Mouse (Mus musculus): ENCODE results near the gene 2900026A02Rik. TPM values are rescaled to one million over a fixed set of nuclear protein-coding genes. Genes with fewer than 3 reads are reported as not detected.
A peak's percentile ranks its signal among the peaks of the same experiment; 100 is the strongest.

Gene 2900026A02Rik
- polyA plus RNA-seq, 1 experiment from 2014 or later, result 4.5 TPM

DNA sequence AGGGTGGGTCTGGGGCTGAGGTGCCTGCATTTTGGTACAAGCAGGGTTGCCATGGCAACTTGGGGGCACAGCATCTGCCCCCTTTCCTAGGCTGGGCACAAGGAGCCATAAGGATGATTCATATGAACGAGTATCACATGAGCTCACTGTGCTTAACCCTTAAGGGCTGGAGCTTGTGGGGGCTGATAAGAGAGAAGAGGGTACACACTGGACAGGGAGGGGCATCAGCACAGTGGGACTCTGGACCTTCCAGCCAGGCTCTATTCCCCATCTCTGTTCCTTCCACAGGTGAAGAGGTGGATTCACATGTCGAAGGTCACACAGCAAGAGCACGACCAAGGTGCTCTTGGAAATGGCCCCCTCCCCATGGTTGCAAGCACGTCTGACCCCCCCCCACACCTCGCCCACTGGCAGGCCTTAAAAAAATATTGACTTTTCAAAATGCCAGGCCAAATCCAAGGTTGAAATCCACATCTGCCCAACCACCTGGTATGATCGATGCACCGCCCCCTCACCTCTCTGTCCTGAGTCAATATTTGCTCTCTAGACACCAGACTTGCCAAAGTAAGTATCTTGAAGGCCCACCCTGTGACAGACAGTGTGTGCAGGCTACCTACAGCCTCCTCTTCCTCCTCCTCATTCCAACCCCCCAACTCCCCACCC lies 81.8 kb downstream of the 2900026A02Rik start:
- Histone ChIP-seq H3K4me3 (replicated peaks) (peak overlapping the region; percentile 44), H3K4me1 (peaks cover 46% of the 10 kb centered on the region), H3K36me3 (replicated peaks) (no peaks in the 10 kb centered on the region), H3K27ac (no peak overlapping the region), H3K27me3 (peaks cover 38% of the 10 kb centered on the region), H3K4me2 (peak overlapping the region; percentile 89), H3K9ac (peak overlapping the region; percentile 49), H3K9me3 (no peaks in the 10 kb centered on the region)
- peak; percentile 25; the same call in 1 of the 2 replicates for ATAC-seq (ENCODE audit: low FRiP score)
- 63% methylated on average over 7 of the region's 7 CpGs for WGBS

DNA sequence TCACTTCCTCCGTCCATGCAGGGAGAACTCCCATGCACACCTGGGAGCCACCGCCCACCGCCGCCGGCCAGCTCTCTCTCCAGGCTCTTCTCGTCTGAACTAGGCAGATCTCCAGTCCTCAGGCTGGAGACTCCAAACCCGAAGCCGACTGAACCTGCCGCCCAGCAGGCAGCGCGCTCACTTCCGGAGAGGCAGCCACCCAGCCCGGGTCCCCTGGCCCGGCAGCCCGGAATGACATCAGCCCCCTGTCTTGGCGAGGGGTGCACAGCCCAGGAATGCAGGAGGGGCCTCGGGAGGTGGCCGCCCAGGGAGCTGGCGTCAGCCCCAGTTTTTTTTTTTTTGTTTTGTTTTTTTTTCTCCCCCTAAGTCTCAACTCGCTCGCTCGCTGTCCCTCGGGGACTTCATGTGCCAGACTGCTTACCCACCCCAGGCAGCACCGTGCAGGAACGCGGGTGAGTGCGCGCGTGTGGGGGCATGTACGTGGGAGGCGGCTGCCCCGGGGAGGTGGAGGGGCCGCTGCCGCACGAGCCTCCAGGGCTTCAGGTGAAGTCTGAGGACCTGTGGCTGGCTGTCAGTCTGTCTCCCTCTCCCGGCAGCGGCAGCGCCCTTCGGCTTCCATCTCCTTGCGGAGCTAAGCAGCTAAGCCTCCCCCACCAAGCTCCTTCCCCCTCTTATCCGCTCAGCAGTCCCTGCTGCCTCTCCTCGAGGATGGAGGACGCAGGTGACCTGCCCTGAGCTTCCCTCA lies 82.5 kb downstream of the 2900026A02Rik start:
- ATAC-seq (ENCODE audit: low FRiP score), result peak; percentile 31
- H3K36me3 ChIP-seq (replicated peaks), result no peaks in the 10 kb centered on the region
- peaks cover 38% of the 10 kb centered on the region for H3K27me3 ChIP-seq
- H3K4me2 ChIP-seq, result peak overlapping the region; percentile 89
- no peak overlapping the region; the same call in 1 of the 2 replicates for H3K27ac ChIP-seq
- peaks cover 50% of the 10 kb centered on the region for H3K4me1 ChIP-seq
- no peaks in the 10 kb centered on the region for H3K9me3 ChIP-seq
- H3K9ac ChIP-seq, result peak overlapping the region; percentile 49
- WGBS, result under 1% methylated on average over 43 of the region's 43 CpGs
- peak overlapping the region; percentile 44 for H3K4me3 ChIP-seq (replicated peaks)

DNA sequence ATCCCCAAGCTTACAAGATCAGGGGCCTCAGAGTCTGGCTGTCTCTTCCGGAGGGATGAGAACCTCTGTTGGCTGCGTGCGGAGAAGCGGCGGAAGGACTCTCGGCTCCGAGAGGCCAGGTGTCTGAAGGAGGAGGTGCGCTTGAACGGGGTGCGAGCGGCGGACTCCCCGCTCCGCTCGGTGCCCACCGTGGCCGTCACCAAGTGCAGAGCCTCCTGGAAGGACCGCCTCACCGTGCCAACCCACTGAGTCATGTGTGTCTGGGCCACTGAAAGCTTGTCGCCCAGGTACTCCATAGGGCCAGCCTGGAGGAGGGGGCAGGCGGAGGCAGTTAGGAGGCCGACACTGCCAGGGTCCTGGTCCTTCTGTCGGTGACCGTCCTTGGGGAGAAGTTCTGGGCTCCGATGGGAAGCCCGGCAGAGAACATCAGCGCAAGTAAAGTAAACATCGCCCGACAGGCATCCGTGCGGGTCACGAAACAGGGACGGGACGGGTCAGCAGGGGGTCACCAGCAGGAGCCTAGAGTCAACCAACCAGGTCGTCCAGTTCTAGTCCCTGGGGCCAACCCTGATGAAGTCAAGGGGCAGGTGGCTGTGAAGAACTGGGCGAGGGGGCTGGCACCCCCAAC lies 83.2 kb downstream of the 2900026A02Rik start:
- Histone ChIP-seq H3K4me3 (replicated peaks) (peak overlapping the region; percentile 44), H3K36me3 (replicated peaks) (no peaks in the 10 kb centered on the region), H3K9me3 (no peaks in the 10 kb centered on the region), H3K4me2 (peak overlapping the region; percentile 89), H3K27ac (no peak overlapping the region), H3K4me1 (peaks cover 57% of the 10 kb centered on the region), H3K27me3 (peaks cover 38% of the 10 kb centered on the region), H3K9ac (peak overlapping the region; percentile 49)
- ATAC-seq (ENCODE audit: low FRiP score), result peak; percentile 0; the same call in 1 of the 2 replicates
- 9% methylated on average over 36 of the region's 36 CpGs for WGBS

DNA sequence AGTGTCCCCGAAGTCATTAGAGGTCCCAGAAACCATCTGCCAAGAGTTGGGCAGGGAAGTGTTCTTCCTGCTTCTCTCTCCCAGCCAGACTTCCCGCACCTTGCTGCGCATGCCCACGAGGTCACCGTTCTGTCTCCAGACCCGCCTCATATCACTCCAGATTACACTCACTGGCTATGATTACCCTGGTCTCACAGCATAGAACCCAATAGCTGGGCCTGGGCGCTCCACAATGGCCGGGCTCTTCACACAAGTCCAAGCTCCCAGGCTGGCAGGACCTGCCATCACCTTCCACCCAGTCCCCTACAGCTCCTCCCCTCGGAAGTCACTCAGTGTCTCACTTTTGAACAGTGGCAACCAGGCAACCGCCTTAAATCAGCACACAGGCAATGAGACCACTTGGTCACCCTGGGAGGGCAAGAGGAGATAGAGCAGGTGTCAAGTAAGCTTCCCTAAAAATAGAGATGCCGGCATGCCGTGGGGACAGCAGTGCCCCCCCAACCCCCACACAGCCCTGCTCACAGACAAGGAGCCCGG lies 84.0 kb downstream of the 2900026A02Rik start:
- peak overlapping the region; percentile 89 for H3K4me2 ChIP-seq
- 74% methylated on average over 13 of the region's 13 CpGs for WGBS
- peak overlapping the region; percentile 44 for H3K4me3 ChIP-seq (replicated peaks)
- peaks cover 63% of the 10 kb centered on the region for H3K4me1 ChIP-seq
- peak overlapping the region; percentile 49; the same call in 1 of the 2 replicates for H3K9ac ChIP-seq
- no peaks in the 10 kb centered on the region for H3K9me3 ChIP-seq
- peaks cover 38% of the 10 kb centered on the region for H3K27me3 ChIP-seq
- no peaks in the 10 kb centered on the region for H3K36me3 ChIP-seq (replicated peaks)
- no peak for ATAC-seq (ENCODE audit: low FRiP score)
- H3K27ac ChIP-seq, result peak overlapping the region; percentile 50; the same call in 1 of the 2 replicates

DNA sequence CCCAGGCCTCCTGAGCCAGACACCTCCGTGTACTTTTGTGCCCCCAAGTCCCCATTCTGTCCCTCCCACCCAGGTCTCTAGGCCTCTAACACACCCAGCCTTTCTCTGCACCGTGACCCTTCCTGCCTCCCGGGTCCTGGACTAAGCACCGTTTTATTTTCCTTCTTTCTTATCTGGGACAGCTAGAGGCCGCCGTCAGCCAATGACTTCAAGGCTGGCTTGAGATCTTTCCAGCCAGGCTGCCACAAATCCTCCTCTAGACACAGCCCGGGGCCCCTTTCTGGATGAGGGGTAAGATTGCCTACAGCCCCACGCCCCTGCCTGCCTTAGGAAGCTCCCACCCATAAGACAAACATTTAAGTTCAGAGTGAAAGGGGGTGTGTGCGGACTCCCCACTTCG lies 85.5 kb downstream of the 2900026A02Rik start:
- Histone ChIP-seq H3K4me3 (replicated peaks) (no peak overlapping the region), H3K27ac (peak overlapping the region; percentile 50; the same call in 1 of the 2 replicates), H3K27me3 (peaks cover 38% of the 10 kb centered on the region), H3K9ac (0 out of 2 replicates have a peak overlapping the region, but pooled peaks have one; percentile 5), H3K4me1 (peaks cover 66% of the 10 kb centered on the region), H3K4me2 (peak overlapping the region; percentile 8; the same call in 1 of the 2 replicates), H3K9me3 (no peaks in the 10 kb centered on the region), H3K36me3 (replicated peaks) (no peaks in the 10 kb centered on the region)
- ATAC-seq (ENCODE audit: low FRiP score), result no peak
- 35% methylated on average over 10 of the region's 10 CpGs for WGBS

DNA sequence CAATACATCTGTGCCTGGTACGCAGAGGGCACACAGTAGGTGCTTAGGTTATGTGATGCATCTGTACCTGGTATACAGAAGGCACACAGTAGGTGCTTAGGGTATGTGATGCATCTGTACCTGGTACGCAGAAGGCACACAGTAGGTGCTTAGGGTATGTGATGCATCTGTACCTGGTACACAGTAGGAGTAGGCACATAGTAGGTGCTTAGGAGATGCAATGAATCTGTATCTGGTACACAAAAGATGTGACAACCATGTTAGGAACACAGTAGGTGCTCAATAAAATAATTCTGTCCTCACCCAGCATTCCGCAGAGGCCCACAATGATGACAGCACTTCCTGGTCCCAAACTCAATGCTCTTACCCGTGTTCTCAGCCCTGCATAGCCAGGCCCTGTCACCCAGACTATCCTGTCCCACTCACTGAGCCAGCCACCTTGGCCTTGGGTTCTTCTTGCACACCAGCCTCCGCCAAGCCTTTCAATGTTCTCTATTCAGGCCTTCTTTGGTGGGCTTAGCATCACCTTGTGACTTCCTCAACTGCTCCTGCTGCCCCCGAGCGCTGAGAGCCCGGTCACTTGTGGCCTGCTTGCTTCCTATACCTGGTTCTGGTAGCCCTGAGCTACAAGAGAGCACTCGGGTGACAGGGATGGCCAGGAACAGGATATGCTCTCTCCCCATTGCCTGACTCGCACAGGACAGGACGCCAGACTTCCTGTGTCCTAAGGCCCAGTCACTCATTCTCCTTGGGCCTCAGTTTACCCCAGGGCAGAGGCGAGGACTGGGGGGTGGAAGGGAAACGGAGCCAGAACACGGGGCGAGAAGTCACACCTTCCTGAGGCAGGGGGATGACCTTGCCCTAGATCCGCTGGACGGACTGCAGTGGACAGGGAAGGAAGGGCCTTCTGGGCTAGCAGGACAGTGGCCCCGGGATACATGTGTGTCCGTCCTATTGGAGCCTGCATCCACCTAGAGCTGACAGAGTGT lies 87.0 kb downstream of the 2900026A02Rik start:
- Histone ChIP-seq H3K9me3 (no peaks in the 10 kb centered on the region), H3K9ac (no peak overlapping the region), H3K4me3 (replicated peaks) (no peak overlapping the region), H3K27me3 (peaks cover 27% of the 10 kb centered on the region), H3K36me3 (replicated peaks) (no peaks in the 10 kb centered on the region), H3K4me2 (no peak overlapping the region), H3K27ac (peak overlapping the region; percentile 94), H3K4me1 (peaks cover 63% of the 10 kb centered on the region)
- 89% methylated on average over 19 of the region's 19 CpGs for WGBS
- ATAC-seq (ENCODE audit: low FRiP score), result no peak

DNA sequence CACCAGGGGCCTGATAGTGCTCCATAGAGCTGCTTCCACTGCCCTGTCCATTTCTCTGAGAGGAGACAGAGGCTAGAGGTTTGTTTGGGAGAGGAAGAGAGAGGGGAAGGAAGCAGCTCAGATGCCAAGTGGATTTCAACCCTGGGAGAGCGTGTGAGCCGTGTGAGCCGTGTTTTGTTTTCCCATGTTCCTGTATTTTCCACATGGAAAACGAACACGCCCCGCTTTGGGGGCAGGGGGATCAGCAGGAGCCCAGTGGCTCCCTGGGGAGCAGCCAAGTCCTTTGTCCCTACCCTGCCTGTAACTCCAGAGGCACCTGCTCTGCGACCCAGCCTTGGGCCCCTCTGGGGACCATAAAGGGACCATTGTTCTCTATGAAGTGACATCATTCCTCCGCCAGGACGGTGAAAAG lies 88.0 kb downstream of the 2900026A02Rik start:
- Histone ChIP-seq H3K4me1 (peaks cover 54% of the 10 kb centered on the region), H3K36me3 (replicated peaks) (no peaks in the 10 kb centered on the region), H3K4me2 (peak overlapping the region; percentile 21; the same call in 1 of the 2 replicates), H3K9me3 (no peaks in the 10 kb centered on the region), H3K4me3 (replicated peaks) (no peak overlapping the region), H3K27me3 (peaks cover 21% of the 10 kb centered on the region), H3K9ac (no peak overlapping the region), H3K27ac (peak overlapping the region; percentile 94)
- WGBS, result 3% methylated on average over 9 of the region's 9 CpGs
- ATAC-seq (ENCODE audit: low FRiP score), result peak; percentile 84

DNA sequence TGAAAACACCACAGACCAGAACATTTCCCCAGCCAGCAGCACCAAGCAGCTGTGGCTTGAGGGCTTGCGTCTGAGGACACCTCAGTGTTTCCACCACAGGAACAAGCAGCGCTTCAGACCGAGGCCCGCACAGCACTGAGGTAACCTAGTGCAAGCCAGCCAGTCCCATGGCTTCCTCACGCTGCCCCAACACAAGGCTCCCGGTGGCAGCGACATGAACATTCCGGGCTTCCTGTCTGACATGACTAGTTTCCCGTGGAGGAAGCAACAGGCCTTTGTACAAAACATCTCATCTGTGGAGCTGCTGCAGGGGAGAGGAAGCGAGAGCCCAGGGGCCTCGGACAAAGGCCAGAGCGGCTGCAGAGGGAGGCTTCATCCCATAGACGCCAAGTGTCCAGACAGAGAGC lies 88.4 kb downstream of the 2900026A02Rik start:
- peak overlapping the region; percentile 94 for H3K27ac ChIP-seq
- ATAC-seq (ENCODE audit: low FRiP score), result no peak
- peaks cover 49% of the 10 kb centered on the region for H3K4me1 ChIP-seq
- WGBS, result 22% methylated on average over 13 of the region's 13 CpGs
- H3K4me3 ChIP-seq (replicated peaks), result no peak overlapping the region
- H3K36me3 ChIP-seq (replicated peaks), result no peaks in the 10 kb centered on the region
- no peak overlapping the region for H3K9ac ChIP-seq
- H3K9me3 ChIP-seq, result no peaks in the 10 kb centered on the region
- H3K27me3 ChIP-seq, result peaks cover 17% of the 10 kb centered on the region
- peak overlapping the region; percentile 21; the same call in 1 of the 2 replicates for H3K4me2 ChIP-seq

DNA sequence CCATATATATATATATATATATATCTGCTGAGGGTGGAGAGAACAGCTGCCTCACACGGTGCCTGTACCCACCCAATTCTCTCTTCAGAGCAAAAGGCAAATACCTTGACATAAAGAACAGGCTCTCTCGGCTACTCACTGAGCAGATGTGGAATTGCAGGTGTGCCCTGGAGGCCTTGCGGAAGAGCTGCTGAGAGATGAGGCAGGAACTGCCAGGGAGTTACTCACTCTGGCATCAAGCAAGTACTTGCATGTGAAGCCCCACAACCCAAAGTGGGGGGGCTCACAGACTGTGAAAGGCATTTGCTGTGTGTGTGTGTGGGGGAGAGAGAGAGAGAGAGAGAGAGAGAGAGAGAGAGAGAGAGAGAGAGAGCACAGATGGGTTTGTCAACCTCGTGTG lies 92.6 kb downstream of the 2900026A02Rik start:
- no peak for ATAC-seq (ENCODE audit: low FRiP score)
- Histone ChIP-seq H3K27me3 (no peaks in the 10 kb centered on the region), H3K4me3 (replicated peaks) (no peak overlapping the region), H3K9ac (no peak overlapping the region), H3K4me2 (no peak overlapping the region), H3K27ac (no peak overlapping the region), H3K4me1 (peaks cover 15% of the 10 kb centered on the region), H3K9me3 (no peaks in the 10 kb centered on the region), H3K36me3 (replicated peaks) (no peaks in the 10 kb centered on the region)
- WGBS, result 76% methylated on average over 4 of the region's 4 CpGs

GRCm38 (mm10) chr5:113126476-113126875 lies 94.6 kb downstream of the 2900026A02Rik start:
- H3K4me1 ChIP-seq, result peaks cover 12% of the 10 kb centered on the region
- no peak overlapping the region for H3K4me2 ChIP-seq
- WGBS, result 97% methylated on average over 12 of the region's 12 CpGs
- H3K9ac ChIP-seq, result no peak overlapping the region
- H3K4me3 ChIP-seq (replicated peaks), result no peak overlapping the region
- no peaks in the 10 kb centered on the region for H3K9me3 ChIP-seq
- no peak overlapping the region for H3K27ac ChIP-seq
- no peak for ATAC-seq (ENCODE audit: low FRiP score)
- no peaks in the 10 kb centered on the region for H3K36me3 ChIP-seq (replicated peaks)
- no peaks in the 10 kb centered on the region for H3K27me3 ChIP-seq

- H3K9ac ChIP-seq, result no peak overlapping the region
- no peaks in the 10 kb centered on the region for H3K27me3 ChIP-seq
- H3K27ac ChIP-seq, result no peak overlapping the region
- no peak overlapping the region for H3K4me3 ChIP-seq (replicated peaks)
- no peak for ATAC-seq (ENCODE audit: low FRiP score)
- WGBS, result 78% methylated on average over 10 of the region's 10 CpGs
- H3K4me1 ChIP-seq, result peaks cover 33% of the 10 kb centered on the region
- H3K4me2 ChIP-seq, result no peak overlapping the region
- H3K9me3 ChIP-seq, result no peaks in the 10 kb centered on the region
- no peaks in the 10 kb centered on the region for H3K36me3 ChIP-seq (replicated peaks)
These were observed 97.3 kb downstream of the 2900026A02Rik start for GRCm38 (mm10) chr5:113123693-113124092.

All from forebrain, embryonic 12.5 days (tissue).